Mouse (Mus musculus): ENCODE results near the gene Gas1. TPM values are rescaled to one million over a fixed set of nuclear protein-coding genes. Genes with fewer than 3 reads are reported as not detected.

Gene Gas1
- polyA plus RNA-seq (2017; shearing (Covaris generic)), result not detected

DNA sequence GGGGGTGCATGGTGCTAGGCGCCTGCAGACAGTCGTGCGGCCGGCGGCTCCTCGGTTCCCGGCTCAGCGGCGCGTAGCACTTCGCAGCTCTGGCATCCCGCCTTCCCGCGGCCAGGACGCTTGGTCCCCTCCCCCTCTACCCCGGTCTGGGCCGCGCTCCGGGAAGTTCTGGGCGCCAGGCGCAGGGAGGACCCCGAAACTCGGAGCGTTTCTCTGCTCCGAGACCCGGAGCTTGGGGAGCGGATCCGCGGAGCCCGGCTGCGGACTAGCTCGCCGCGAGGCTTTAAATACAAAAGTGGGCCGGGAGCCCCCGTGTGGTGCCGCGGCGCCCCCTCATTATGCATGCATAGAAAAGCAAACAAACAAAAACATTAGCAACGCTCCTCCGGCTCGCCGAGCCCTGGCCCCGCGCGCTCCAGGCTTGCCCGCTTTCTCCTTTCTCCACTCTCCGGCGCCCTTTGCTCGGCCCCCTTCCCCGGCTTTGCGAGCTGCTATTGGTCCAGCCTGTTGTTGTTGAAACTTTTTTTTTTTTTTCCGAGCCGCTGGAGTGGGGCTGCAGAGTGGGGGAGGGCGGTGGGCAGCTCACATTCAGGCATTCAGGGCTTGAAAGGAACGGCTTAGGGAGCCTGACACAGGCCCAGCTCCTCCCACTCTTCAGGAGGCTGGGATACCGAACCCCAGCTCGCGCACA is at the start of gene Gas1:
Gas1 (minus strand) TSS at position 260 of the 691 bp plus-strand sequence.

Data from activated CD4-positive, CD25-positive, alpha-beta regulatory T cell (primary cell).